Mouse (Mus musculus) bone marrow, adult 2 months (tissue): ENCODE data around the gene Extl2. TPM values are rescaled to one million over a fixed set of nuclear protein-coding genes. Genes with fewer than 3 reads are reported as not detected.

Experiments used
- H3K27ac ChIP-seq: fragments of 200-500 bp; 2 replicates; pipeline ENCODE4 v1.5.1; 2012; ENCODE audit warnings: low read depth, mild to moderate bottlenecking, control low read depth, inconsistent platforms, low read length; ENCODE audit not compliant: control insufficient read depth, poor library complexity, insufficient read depth
- H3K4me1 ChIP-seq: fragments of 200-500 bp; 2 replicates; pipeline ENCODE4 v1.6.1; 2011; ENCODE audit warnings: low read length; ENCODE audit not compliant: control insufficient read depth, insufficient read depth
- H3K4me3 ChIP-seq: fragments of 200-500 bp; replicated peaks from 2 replicates; pipeline ENCODE3; 2011; ENCODE audit warnings: mild to moderate bottlenecking, low read depth, low read length, control low read depth; ENCODE audit not compliant: control insufficient read depth
- CTCF ChIP-seq: fragments of 200-500 bp; IDR thresholded peaks from 2 replicates; pipeline ENCODE4 v1.5.1; 2011; ENCODE audit warnings: low read length, control low read depth; ENCODE audit not compliant: control insufficient read depth, insufficient read depth
- POLR2A ChIP-seq: fragments of 200-500 bp; IDR thresholded peaks from 2 replicates; pipeline ENCODE4 v1.6.1; 2011; ENCODE audit warnings: low read depth, mild to moderate bottlenecking, control low read depth, low read length, borderline replicate concordance; ENCODE audit not compliant: control insufficient read depth
- WGBS: fragments of 180-500 bp; shearing (Covaris S2); methylation state at CpG from one replicate; pipeline ENCODE4 v1.1.7; 2018; 5-methylcytosine and 5-hydroxymethylcytosine counted together
- polyA plus RNA-seq: library from polyadenylated mRNA; stranded (reverse); fragments of >200 nt; gene quantifications from 2 replicates; pipeline ENCODE4 v1.2.4, GENCODE M21; 2011; ENCODE audit warnings: low replicate concordance; ENCODE audit not compliant: missing spikeins, insufficient read depth, insufficient read length

Extl2 gene
- polyA plus RNA-seq, 1 experiment, result 1.8 TPM

DNA sequence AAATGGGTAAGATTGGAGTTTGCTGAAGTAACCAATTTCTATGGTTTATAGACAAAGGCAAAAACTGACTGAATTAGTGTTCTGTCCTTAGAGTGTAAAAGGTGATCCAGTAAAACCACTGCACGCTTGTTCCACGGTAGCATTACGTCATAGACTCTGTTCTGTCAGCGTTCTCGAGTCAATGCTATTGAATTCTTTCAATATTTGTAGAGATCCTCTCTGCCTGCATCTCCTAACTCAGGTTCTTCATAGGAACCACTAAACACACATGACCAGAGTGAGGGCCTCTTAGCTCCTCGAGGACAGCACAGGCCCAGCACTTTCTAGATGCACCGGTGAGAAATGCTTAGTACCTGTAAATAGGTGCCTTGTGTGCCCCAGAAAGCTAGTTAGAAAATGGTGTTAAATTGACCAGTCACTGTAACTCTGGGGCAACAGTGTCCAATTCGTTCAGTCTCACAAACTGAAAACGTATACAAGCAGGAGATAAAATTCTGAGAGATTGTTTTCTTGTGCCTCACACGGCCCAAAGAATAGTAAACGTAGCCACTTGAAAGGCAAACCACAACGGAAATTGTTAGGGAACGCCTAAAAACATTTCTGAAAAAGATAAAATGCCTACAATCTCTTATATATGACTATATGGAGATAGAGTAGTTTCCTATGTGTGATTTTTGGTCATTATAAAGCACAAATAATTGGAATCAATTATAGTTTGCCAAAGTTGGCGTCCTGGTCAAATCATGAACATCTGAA lies 35.2 kb upstream of the Extl2 start:
- TF ChIP-seq POLR2A (no peak), CTCF (no peak)
- WGBS, result 80% methylated on average over 14 of the region's 14 CpGs
- Histone ChIP-seq H3K27ac (no peak overlapping the region), H3K4me1 (no peaks in the 10 kb centered on the region; the same call in 1 of the 2 replicates), H3K4me3 (no peak overlapping the region)

GRCm38 (mm10) chr3:115974228-115974627 lies 33.0 kb upstream of the Extl2 start:
- no peak for TF ChIP-seq POLR2A
- no peak for TF ChIP-seq CTCF
- WGBS, result 80% methylated on average over 6 of the region's 6 CpGs
- H3K4me3 ChIP-seq, result no peak overlapping the region
- no peaks in the 10 kb centered on the region; the same call in 1 of the 2 replicates for H3K4me1 ChIP-seq
- no peak overlapping the region for H3K27ac ChIP-seq

DNA sequence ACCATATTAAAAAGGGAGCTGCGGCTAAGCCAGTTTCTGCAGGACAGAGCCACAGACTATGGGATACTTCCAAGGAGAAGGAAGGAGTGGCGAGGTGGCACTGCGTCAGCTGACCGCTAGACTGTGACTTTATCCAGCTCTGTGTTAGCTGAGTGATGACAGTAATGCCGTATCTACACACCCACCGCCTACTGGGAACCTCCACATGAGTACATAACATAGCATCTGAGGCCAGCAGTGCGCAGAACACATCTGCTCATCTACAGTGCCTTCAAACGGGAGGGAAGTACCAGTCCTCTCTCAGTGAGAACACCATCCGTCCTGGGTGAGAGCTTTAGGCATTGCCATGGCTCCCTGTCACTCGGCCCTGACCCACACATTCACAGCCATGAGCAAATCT lies 32.3 kb upstream of the Extl2 start:
- H3K4me1 ChIP-seq, result no peaks in the 10 kb centered on the region; the same call in 1 of the 2 replicates
- WGBS, result 89% methylated on average over 10 of the region's 10 CpGs
- TF ChIP-seq POLR2A (no peak), CTCF (no peak)
- H3K27ac ChIP-seq, result no peak overlapping the region
- H3K4me3 ChIP-seq, result no peak overlapping the region

DNA sequence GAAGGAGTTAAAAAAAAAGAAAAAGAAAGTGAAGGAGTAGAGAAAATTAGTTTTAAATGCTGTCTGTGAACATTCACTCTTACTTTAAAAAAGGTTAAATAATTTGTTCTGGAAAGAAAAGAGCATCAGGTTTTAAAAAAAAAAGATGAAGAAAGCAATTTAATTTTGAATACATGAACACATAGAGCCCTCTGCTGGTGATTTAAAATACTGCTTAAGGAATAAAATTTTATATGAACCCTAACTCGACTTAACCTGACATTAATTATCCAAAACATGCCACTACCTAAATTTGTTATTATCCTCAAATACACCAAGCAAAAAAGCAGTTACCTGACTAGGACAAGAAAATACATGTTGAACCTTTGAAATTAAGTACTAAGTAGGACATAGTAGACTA lies 28.3 kb upstream of the Extl2 start:
- H3K27ac ChIP-seq, result no peak overlapping the region
- H3K4me1 ChIP-seq, result no peaks in the 10 kb centered on the region
- TF ChIP-seq CTCF, result no peak
- no peak for TF ChIP-seq POLR2A
- 2% methylated on average over 1 of the region's 1 CpGs for WGBS
- no peak overlapping the region for H3K4me3 ChIP-seq

GRCm38 (mm10) chr3:115983217-115983616 lies 24.0 kb upstream of the Extl2 start:
- WGBS, result 92% methylated on average over 8 of the region's 8 CpGs
- Histone ChIP-seq H3K4me1 (no peaks in the 10 kb centered on the region), H3K27ac (no peak overlapping the region), H3K4me3 (no peak overlapping the region)
- TF ChIP-seq CTCF, result no peak
- TF ChIP-seq POLR2A, result no peak

DNA sequence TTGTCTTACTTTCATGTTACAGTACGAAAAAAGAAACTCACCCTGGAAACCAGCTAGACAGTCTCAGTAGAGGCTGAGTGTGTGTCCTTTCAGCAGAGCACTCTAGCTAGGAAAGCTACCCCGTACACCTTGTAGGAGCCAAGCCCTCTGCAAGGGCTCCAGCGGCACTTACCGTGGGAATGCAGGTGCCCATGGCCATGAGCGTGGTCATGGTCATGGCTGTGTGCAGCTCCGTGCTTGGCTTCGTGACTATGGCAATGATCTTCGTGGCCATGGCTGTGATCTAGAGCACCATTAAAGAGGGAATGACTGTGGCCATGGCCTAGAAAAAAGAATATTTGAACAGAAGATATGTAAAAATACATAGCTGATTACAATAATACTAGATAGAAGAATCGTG lies 22.6 kb upstream of the Extl2 start:
- no peak for TF ChIP-seq POLR2A
- no peak for TF ChIP-seq CTCF
- Histone ChIP-seq H3K4me1 (no peaks in the 10 kb centered on the region; the same call in 1 of the 2 replicates), H3K4me3 (no peak overlapping the region), H3K27ac (no peak overlapping the region)
- 90% methylated on average over 9 of the region's 9 CpGs for WGBS

GRCm38 (mm10) chr3:115985183-115985892 lies 21.9 kb upstream of the Extl2 start:
- TF ChIP-seq CTCF, result no peak
- no peak for TF ChIP-seq POLR2A
- H3K27ac ChIP-seq, result no peak overlapping the region
- WGBS, result 19% methylated on average over 9 of the region's 9 CpGs
- H3K4me3 ChIP-seq, result no peak overlapping the region
- H3K4me1 ChIP-seq, result no peaks in the 10 kb centered on the region; the same call in 1 of the 2 replicates

DNA sequence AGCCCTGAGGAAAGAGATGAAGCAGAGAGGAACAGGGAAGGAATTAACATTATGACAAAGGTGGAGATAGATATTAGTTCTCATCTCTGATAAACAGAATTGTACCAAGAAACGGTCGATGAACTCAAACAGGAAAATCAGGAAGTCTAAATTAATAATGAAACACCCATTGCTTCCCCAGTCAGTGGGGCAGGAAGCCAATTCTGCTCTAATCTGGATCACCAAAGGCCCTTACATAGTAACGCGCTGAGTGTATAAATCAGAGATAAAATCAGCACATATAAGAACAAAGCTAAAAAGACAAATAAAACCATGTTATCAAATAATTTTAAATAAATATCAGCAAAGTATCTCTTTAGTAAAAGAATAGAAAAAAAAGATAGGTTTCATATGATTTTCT lies 15.2 kb upstream of the Extl2 start:
- Histone ChIP-seq H3K27ac (no peak overlapping the region), H3K4me3 (no peak overlapping the region), H3K4me1 (no peaks in the 10 kb centered on the region; the same call in 1 of the 2 replicates)
- 18% methylated on average over 4 of the region's 4 CpGs for WGBS
- TF ChIP-seq CTCF (no peak), POLR2A (no peak)
